Mouse (Mus musculus): Measurements from ENCODE around the gene St3gal4. TPM values are rescaled to one million over a fixed set of nuclear protein-coding genes. Genes with fewer than 3 reads are reported as not detected.

The St3gal4 gene
- total RNA-seq (2012; rRNA removed), result 6.2 and 7.1 TPM in 2 replicates
- 8.8 and 10.8 TPM in 2 replicates for total RNA-seq (2014; rRNA removed)
- polyA plus RNA-seq (2012; ENCODE audit: insufficient read length, low read depth), result 9.3 and 10.7 TPM in 2 replicates

DNA sequence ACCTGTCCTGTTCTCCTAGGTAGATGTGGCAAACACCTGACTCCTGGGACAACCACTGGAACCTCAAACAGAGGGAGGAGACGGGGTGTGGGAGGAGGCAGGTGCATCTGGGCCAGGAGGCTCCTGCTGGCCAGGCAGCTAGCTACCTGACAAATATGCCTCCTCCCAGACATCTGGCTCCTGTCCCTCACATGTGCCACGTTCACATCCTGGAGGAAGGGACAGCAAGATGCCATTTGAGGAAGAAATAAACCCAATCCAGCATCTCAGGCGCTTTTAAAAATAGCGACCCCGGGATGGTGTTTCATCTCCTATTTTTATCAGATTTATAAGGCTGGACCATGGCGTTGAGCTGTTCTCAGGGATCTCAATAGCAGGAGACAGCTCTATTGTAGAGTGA, at the start of gene St3gal4:
TSS of gene St3gal4 (minus strand) at position 101 of the 400 bp plus-strand sequence.
- dilution Hi-C loops (cut with MboI; ENCODE audit: extremely low pct_ligation_motif_present, extremely low pct_unique_long_range_greater_than_20kb, low sequenced_read_pairs), result no loop called here
- Histone ChIP-seq H3K4me2 (ENCODE audit: insufficient read depth, low read depth, poor library complexity, severe bottlenecking) (no peak within 1 kb of the TSS), H3K79me2 (replicated peaks; ENCODE audit: control insufficient read depth, extremely low read depth, insufficient read depth, poor library complexity, severe bottlenecking) (no peaks in the 10 kb centered on the region), H3K4me3 (replicated peaks in 1 of 3; ENCODE audit: low read depth in 2 of 3, low read length in 2 of 3, poor library complexity in 1 of 3) (no peak within 1 kb of the TSS), H3K36me3 (replicated peaks in 1 of 2; ENCODE audit: control insufficient read depth in 1 of 2, insufficient read depth in 1 of 2, low read length in 1 of 2) (peaks cover 9 to 39% of the 10 kb centered on the region in 2 experiments), H3K27me3 (replicated peaks) (no peaks in the 10 kb centered on the region), H3K9me3 (replicated peaks; ENCODE audit: low read length) (no peaks in the 10 kb centered on the region), H3K27ac (ENCODE audit: insufficient read depth, low read depth) (no peak within 1 kb of the TSS), H3K4me1 (ENCODE audit: control insufficient read depth in 1 of 2, insufficient read depth in 2 of 2) (peaks cover 0 to 36% of the 10 kb centered on the region in 2 experiments; a peak in 2 of 4 replicates), H3K9ac (ENCODE audit: insufficient read depth, low read depth) (no peak within 1 kb of the TSS)
- in situ Hi-C loops (cut with MboI; ENCODE audit: low pct_ligation_motif_present, low pct_unique_long_range_greater_than_20kb, low sequenced_read_pairs), result loop anchor here (5.0 kb wide), 1 partner anchor 77 kb away; no protein-coding TSS in a partner anchor
- TF ChIP-seq PAX5 (IDR thresholded peaks at IDR 0.05; ENCODE audit: low read length), result no peak
- no peak for TF ChIP-seq SMC3 (IDR thresholded peaks at IDR 0.05; ENCODE audit: low read depth, low read length)
- no peak for DNase-seq (ENCODE audit: extremely low read depth)

DNA sequence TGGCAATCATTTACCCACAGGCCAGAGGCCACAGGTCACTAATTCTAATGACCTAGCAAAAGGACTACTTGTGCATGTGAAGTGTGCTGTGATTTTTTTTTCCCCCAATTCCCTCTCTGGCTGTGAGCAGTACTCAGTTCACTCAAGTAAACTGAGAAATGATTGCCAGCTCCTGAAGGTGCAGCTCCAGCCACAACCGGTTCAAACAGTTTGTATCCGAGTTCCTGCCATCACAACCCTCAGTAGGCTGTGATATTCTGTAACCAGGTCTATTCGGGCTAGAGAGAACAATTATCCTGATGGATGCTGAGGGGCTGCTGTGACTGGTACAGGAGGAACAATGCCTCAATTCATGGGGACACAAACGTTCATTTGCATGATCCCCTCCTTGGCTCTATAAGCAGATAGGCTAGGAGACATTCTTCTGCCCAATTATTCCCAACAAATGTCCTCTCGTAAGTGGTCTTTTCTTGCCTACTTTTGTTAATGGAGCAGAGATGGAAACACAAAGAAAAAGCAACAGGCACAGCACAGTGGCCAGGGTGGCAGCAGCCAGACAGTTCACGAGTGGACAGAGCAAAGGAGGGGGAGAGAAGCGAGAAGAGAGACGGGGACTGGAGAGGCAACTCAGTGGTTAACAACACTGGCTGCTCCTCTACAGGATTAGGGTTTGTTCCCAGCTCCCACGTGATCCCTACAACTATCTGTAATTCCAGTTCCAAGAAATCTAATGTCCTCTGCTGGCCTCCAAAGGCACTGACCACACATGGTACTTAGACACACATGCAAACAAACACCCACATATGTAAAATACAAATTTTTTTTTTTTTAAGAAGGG, 47.9 kb upstream of the St3gal4 start:
- no peaks in the 10 kb centered on the region for H3K9me3 ChIP-seq (replicated peaks; ENCODE audit: low read length)
- peaks cover 10 to 25% of the 10 kb centered on the region in 2 experiments for H3K4me1 ChIP-seq (ENCODE audit: control insufficient read depth in 1 of 2, insufficient read depth in 2 of 2)
- no peak overlapping the region for H3K27ac ChIP-seq (ENCODE audit: insufficient read depth, low read depth)
- no peaks in the 10 kb centered on the region for H3K27me3 ChIP-seq (replicated peaks)
- DNase-seq (ENCODE audit: extremely low read depth), result no peak
- H3K4me3 ChIP-seq (replicated peaks in 1 of 3; ENCODE audit: low read depth in 2 of 3, low read length in 2 of 3, poor library complexity in 1 of 3), result no peak overlapping the region
- in situ Hi-C loops (cut with MboI; ENCODE audit: low pct_ligation_motif_present, low pct_unique_long_range_greater_than_20kb, low sequenced_read_pairs), result no loop called here
- no peak overlapping the region for H3K9ac ChIP-seq (ENCODE audit: insufficient read depth, low read depth)
- H3K36me3 ChIP-seq (replicated peaks in 1 of 2; ENCODE audit: control insufficient read depth in 1 of 2, insufficient read depth in 1 of 2, low read length in 1 of 2), result peaks cover 36 to 83% of the 10 kb centered on the region in 2 experiments
- H3K4me2 ChIP-seq (ENCODE audit: insufficient read depth, low read depth, poor library complexity, severe bottlenecking), result no peak overlapping the region
- TF ChIP-seq USF1 (IDR thresholded peaks at IDR 0.05; ENCODE audit: low read depth, low read length) (no peak), BHLHE40 (IDR thresholded peaks at IDR 0.05; ENCODE audit: low read depth, low read length) (no peak), MEF2A (IDR thresholded peaks at IDR 0.05; ENCODE audit: borderline replicate concordance, low read depth, low read length) (no peak), CHD2 (IDR thresholded peaks at IDR 0.05; ENCODE audit: low read length) (no peak), RCOR1 (conservative IDR thresholded peaks at IDR 0.05; ENCODE audit: low read depth, low read length) (no peak), SIN3A (IDR thresholded peaks at IDR 0.05; ENCODE audit: low read length) (no peak), ZNF384 (IDR thresholded peaks at IDR 0.05; ENCODE audit: low read depth, low read length) (no peak), PAX5 (IDR thresholded peaks at IDR 0.05; ENCODE audit: low read length) (no peak), JUND (conservative IDR thresholded peaks at IDR 0.05; ENCODE audit: low read depth, low read length) (no peak), TBP (conservative IDR thresholded peaks at IDR 0.05; ENCODE audit: low read depth, low read length) (no peak)
- dilution Hi-C loops (cut with MboI; ENCODE audit: extremely low pct_ligation_motif_present, extremely low pct_unique_long_range_greater_than_20kb, low sequenced_read_pairs), result no loop called here
- H3K79me2 ChIP-seq (replicated peaks; ENCODE audit: control insufficient read depth, extremely low read depth, insufficient read depth, poor library complexity, severe bottlenecking), result no peaks in the 10 kb centered on the region
